Mouse (Mus musculus) adrenal gland, postnatal 25 days (tissue): ENCODE measurements around the gene Ctnnbl1. TPM values are rescaled to one million over a fixed set of nuclear protein-coding genes. Genes with fewer than 3 reads are reported as not detected.

ENCODE experiments used
- DNase-seq: peaks from one replicate; pipeline ENCODE4 v3.0.0; 2021; ENCODE audit warnings: mixed read lengths
- total RNA-seq: library from RNA; stranded (reverse); gene quantifications from 2 replicates; pipeline ENCODE4 v1.2.3, GENCODE M21; 2021

Gene Ctnnbl1
- total RNA-seq, 1 experiment from 2014 or later: 20.8 TPM

GRCm38 (mm10) chr2:157795627-157796423, 58.6 kb downstream of the Ctnnbl1 start:
- no peak for DNase-seq

- no peak for DNase-seq
Observed at GRCm38 (mm10) chr2:157799533-157799932, 62.3 kb downstream of the Ctnnbl1 start.

GRCm38 (mm10) chr2:157800288-157800687, 63.1 kb downstream of the Ctnnbl1 start:
- no peak for DNase-seq

DNA sequence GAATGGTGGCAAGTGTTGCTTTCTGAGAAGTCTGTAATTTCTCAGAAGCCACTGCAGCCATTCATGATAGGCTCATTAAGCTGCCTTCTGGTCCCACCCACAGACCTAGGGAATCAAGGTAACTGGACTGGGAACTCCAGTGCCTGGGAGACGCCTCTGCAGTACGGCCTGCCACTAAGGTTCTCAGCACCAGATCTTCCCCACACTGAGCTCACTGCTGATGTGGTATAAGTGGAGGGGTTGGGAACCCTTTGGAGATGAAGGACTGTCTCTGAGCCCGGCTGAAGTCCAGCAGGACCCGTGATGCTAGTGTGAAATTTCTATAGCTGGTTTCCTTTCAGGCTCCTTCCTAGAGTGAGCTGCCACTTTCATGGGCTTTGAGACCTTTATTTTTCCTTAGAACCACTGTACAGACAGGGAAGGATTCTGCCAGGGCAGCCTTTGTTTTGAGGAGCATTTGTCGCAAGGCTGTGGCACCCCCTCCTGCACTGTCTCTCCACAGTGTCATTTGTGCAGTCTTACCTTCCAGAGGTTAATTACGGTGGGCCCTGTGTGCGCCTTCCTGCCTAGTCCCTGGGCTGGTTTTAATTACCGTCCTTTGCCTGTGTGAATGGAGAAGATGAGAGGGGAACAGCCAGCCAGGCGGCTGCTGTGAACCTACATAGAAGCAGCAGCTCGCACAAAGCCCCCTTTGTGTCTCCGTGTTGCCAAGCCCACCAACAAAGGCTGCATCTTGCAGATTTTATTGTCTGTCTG, 63.7 kb downstream of the Ctnnbl1 start:
- no peak for DNase-seq

GRCm38 (mm10) chr2:157801505-157802357, 64.5 kb downstream of the Ctnnbl1 start:
- DNase-seq: no peak

GRCm38 (mm10) chr2:157802666-157803065, 65.5 kb downstream of the Ctnnbl1 start:
- no peak for DNase-seq

DNA sequence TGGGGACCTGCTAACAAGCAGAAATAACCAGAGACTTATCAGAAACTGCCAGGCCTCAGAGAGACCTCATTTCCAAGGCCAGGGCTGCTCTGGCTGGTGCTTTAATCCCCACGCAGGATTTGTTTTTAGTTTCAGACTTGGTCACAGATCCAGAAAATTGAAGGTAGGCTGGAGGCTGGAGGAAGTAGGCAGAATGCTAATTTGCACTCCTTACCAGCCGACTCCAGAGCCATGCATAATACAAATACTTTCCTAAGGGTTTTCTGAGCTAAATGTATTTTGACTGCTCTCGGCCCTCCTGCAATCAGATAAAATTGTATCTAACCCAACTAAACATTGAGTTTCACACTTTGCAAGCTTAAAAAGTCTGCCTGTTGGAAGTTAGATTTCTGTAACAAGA, 67.2 kb downstream of the Ctnnbl1 start:
- DNase-seq: no peak

DNA sequence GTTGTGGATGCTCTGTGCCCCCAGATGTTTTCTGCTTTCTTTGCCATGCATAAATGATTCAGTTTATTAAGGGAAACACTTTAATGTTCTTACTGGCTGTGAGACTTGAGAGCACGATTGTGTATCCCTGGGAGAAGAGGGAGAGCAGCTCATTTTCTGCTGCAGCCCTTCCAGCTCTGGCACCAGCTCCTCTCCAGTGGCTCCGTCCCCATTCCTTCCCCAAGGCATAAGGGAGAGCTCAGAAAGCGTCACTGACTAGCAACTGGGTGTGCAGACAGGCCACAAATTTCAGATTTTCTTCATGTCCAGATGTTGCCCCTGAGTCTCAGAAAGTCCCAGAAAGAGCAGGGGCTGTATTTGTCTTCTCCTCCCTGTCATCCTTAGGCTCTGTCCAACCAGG, 67.9 kb downstream of the Ctnnbl1 start:
- no peak for DNase-seq

- DNase-seq: no peak
Observed at GRCm38 (mm10) chr2:157807076-157807475, 69.9 kb downstream of the Ctnnbl1 start.

DNA sequence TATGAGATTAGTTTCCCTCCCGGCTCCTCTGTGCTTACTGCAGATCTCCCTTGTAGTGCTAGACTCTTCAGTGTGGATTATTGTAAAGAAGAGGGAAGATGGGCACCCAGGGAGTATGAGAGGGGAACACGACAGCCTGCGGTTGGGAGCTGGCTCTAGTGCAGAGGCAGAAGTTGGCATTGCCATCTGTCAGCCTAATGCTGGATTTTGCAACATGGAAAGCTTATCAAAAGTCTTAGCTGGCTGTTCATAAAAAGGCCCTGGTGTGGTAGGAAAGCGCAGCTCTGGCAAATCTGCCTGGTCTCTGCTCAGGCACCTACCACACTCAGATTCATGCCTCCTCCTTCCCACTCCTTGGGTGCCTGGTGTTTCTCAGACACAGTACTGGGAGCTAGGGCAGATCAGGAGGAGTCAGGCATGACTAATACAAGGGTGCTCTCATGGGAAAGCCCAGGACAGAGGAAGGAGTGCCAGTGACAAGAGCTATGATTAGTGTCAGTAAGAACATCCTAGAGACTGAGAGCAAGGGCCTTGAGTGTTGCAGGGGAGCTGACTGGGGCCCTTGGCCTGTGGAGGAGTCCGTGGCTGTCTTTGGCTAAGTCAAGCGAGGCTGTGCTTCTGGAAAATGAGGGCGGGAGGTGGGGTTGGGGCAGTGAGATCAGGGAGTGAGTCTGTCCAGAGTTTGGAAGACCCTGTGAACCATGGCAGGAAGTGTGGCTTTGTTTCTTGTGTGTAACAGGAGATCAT, 70.6 kb downstream of the Ctnnbl1 start:
- DNase-seq: no peak

- DNase-seq: no peak
Observed at GRCm38 (mm10) chr2:157808368-157808923, 71.2 kb downstream of the Ctnnbl1 start.

- DNase-seq: no peak
Observed at GRCm38 (mm10) chr2:157809341-157809740, 72.1 kb downstream of the Ctnnbl1 start.

DNA sequence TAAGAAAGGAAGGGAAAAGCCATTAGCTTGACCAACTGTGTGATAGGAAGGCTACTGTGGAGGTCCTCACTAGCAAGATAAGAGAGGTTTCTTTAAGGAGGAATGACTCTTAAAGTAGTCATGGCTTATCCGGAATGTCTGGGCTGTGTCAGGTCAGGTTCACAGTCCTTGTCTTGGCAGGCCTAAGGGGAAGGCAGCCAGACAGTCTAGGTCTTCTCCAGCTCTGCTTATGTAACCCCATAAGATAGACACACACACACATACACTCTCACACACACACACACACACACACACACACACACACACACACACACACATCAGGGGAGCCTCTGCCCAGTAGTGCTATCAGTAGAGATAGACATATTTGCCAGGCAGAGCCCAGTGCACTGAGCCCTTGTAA, 73.5 kb downstream of the Ctnnbl1 start:
- DNase-seq: no peak

DNA sequence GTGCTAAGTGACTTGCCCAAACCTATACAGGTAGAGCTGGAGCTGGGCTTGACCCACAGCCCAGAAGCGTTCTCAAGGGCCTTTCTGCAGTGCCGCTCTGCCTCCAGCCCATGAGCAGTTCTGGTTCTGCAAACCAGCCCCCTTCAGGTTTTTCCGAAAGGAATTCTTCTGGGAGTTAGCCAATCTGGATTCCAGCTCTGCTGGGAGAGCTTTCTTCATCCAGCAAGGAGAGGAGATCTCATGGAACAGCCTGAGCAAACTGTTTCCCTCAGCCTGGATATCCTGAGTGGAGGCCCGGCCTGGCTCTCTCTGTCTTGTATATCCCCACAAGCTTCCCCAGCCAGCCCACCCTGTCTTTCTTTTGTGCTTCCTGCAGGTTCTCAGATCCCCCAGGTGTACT, 75.9 kb downstream of the Ctnnbl1 start:
- DNase-seq: no peak

DNA sequence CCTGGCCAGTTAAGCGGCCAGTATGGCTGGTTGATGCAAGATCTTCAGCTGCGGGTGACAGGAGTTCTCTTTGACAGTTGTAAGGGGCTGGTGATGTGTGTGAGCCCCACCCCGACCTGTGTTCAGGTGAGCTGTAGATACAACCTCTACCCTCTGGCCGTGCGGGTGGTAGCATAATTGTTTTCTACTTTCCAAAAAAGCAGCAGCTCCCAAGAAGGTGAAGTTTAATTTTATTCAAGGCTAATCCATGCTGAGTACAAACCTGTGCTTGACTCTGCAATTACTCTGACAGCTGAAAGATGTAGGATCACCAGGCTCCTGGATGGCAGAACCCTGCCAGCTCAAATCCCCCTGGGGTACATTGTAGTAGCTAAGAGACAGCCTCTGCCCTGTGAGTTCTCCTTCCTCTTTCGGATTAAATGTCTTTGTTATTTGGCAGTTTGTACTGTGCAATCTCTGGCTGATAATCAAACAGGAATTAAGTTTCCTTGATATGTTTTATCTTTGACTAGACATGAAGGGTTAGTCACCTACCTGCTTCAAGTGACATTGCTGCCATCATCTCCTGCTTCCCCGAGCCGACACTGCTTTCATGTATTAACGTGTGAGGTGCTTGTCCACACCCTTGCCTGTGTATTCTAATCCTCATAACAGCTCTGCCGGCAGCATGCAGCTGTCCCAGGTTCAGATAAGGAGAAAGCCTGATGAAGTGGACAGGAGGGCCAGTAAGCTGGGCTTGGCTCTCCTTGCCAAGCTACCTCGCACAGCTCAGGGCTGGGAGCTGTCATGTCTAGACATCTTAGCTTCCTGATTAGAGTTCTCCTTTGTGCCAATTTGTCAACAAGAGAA, 77.1 kb downstream of the Ctnnbl1 start:
- no peak for DNase-seq

- no peak for DNase-seq
Observed at GRCm38 (mm10) chr2:157814965-157815283, 77.7 kb downstream of the Ctnnbl1 start.

GRCm38 (mm10) chr2:157817672-157818071, 80.5 kb downstream of the Ctnnbl1 start:
- no peak for DNase-seq

DNA sequence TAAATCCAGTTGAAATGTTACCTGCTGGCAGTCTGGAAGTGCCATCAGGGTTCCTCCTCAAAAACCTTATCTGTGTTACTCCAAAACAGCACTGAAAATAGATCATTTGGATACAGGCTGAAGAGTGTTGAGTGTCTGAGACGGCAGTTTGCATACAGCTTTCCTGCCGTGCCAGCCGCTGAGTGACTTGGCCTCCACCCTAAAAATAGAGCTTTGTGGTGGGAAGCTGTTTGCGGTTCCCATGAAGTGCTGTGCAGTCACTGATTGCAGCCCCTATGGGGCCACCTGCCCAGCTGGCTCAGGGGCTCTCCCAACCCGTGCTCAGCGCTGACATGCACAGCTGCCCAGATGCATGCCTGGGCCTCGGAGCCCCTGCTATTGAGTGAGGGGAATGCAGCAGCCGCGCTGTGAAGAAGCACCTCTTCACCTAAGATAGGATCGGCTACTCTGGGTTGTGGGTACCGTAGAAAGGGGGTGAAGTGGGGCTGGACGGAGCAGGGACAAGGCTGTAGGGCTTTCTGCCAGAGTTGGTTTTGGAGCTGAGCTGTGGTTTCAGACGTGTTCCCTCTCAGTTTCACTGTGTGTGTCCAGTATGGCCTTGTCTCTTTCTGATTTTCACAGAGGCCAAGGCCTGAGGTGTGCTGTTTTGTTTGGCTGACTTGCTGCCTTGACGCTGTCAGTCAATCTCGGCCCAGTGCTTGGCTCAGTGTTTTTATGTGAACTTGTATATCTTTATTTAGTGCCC, 81.5 kb downstream of the Ctnnbl1 start:
- no peak for DNase-seq

DNA sequence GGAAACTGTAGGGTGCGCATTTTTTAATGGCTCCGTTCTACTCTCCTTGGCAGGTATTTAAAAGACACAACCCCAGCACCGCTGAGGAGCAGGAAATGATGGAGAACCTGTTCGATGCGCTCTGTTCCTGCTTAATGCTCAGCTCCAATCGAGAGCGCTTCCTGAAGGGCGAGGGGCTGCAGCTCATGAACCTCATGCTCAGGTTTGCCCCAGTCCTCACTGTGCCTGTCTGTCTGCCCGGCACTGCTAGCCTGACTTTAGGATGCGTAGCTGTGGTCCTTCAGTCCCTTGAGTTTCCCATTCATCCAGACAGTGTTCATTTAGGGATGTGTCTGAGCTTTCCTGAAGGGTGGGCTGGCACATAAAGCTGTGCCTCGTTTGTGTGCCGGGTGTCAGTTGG, 82.2 kb downstream of the Ctnnbl1 start:
- no peak for DNase-seq

DNA sequence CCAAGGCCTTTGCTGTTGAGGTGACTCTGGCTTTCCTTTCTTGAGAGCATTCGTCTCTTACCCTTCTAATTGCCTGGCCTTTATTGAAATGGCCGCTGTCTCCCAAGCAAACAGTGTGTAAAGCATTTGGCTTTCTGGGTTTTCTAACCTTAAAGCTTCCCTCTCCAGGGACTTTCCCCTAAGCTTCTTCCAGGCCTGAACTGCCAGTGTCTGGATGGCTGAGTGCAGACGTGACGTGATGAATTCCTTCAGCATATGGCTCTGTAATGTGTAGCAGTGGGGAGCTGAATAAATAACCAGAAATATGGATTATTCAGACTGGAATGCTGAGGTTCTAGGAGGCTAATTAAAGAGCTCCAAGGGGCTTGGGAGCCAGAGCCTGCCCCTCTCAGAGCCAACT, 84.1 kb downstream of the Ctnnbl1 start:
- DNase-seq: no peak
